Mouse (Mus musculus) stomach, postnatal 0 days (tissue): ENCODE results near the gene Gal3st3. TPM values are rescaled to one million over a fixed set of nuclear protein-coding genes. Genes with fewer than 3 reads are reported as not detected.

Experiments
- ATAC-seq: fragments of 200-750 bp; cut with Nextera tagmentation; 2 replicates; pipeline ENCODE4 v1.8.0; 2017; ENCODE audit not compliant: low FRiP score, low TSS enrichment
- DNase-seq: peaks from one replicate; pipeline ENCODE4 v3.0.0-alpha.2; 2016; ENCODE audit warnings: low spot score
- H3K27ac ChIP-seq: fragments of 300-500 bp; sonication (generic); replicated peaks from 2 replicates; pipeline ENCODE4 v1.5.1; 2014; ENCODE audit warnings: mild to moderate bottlenecking, control low read depth
- H3K27me3 ChIP-seq: fragments of 300-500 bp; sonication (generic); 2 replicates; pipeline ENCODE4 v1.6.1; 2014; ENCODE audit warnings: low read length; ENCODE audit not compliant: control insufficient read depth, insufficient read depth
- H3K36me3 ChIP-seq: fragments of 300-500 bp; sonication (generic); 2 replicates; pipeline ENCODE4 v1.6.1; 2014; ENCODE audit warnings: low read length, mixed read lengths; ENCODE audit not compliant: control insufficient read depth, insufficient read depth
- H3K4me1 ChIP-seq: fragments of 300-500 bp; sonication (generic); replicated peaks from 2 replicates; pipeline ENCODE4 v1.6.1; 2014; ENCODE audit warnings: antibody characterized with exemption; ENCODE audit not compliant: control insufficient read depth, insufficient read depth
- H3K4me2 ChIP-seq: fragments of 300-500 bp; sonication (generic); replicated peaks from 2 replicates; pipeline ENCODE4 v1.6.1; 2014; ENCODE audit warnings: low read depth, mild to moderate bottlenecking, control low read depth, moderate library complexity
- H3K4me3 ChIP-seq: fragments of 300-500 bp; sonication (generic); 2 replicates; pipeline ENCODE4 v1.5.1; 2014; ENCODE audit warnings: low read depth, low read length, control low read depth
- H3K9ac ChIP-seq: fragments of 300-500 bp; sonication (generic); 2 replicates; pipeline ENCODE4 v1.6.1; 2014; ENCODE audit warnings: mild to moderate bottlenecking, low read length, control low read depth, mixed read lengths
- H3K9me3 ChIP-seq: fragments of 300-500 bp; sonication (generic); 2 replicates; pipeline ENCODE4 v1.6.1; 2016; ENCODE audit warnings: low read length; ENCODE audit not compliant: control insufficient read depth
- CTCF ChIP-seq: IDR thresholded peaks from 2 replicates; pipeline ENCODE4 v1.5.1; 2016; ENCODE audit warnings: antibody characterized with exemption, low read depth, mild to moderate bottlenecking, moderate library complexity
- EP300 ChIP-seq: optimal IDR thresholded peaks from 2 replicates; pipeline ENCODE3; 2016; ENCODE audit warnings: antibody characterized with exemption
- WGBS: fragments of 180-500 bp; shearing (Covaris S2); extraction: QIAGEN DNeasy Blood & Tissue Kit; methylation state at CpG from one replicate; pipeline ENCODE4 v1.1.7; 2014; 5-methylcytosine and 5-hydroxymethylcytosine counted together
- polyA plus RNA-seq: library from polyadenylated mRNA; unstranded; fragments of >200 nt; fragmentation: Nextera tagmentation; extraction: Ambion mirVana; gene quantifications from 2 replicates; pipeline ENCODE4 v1.2.1, GENCODE M21; 2015

Gene Gal3st3
- polyA plus RNA-seq: 0.51 and 0.53 TPM in 2 replicates

- 13% methylated on average over 32 of the region's 32 CpGs for WGBS
- peak within 1 kb of the TSS; percentile 53 for H3K9ac ChIP-seq
- H3K4me2 ChIP-seq: peak within 1 kb of the TSS; percentile 52
- H3K9me3 ChIP-seq: no peaks in the 10 kb centered on the region
- peak within 1 kb of the TSS; percentile 8 for H3K4me3 ChIP-seq
- TF ChIP-seq CTCF (no peak), EP300 (no peak)
- H3K27ac ChIP-seq: no peak within 1 kb of the TSS
- DNase-seq (no peak), ATAC-seq (no peak)
- no peaks in the 10 kb centered on the region for H3K36me3 ChIP-seq
- no peaks in the 10 kb centered on the region for H3K27me3 ChIP-seq
- no peaks in the 10 kb centered on the region for H3K4me1 ChIP-seq
Measured at GRCm38 (mm10) chr19:5297903-5298800, at the start of gene Gal3st3. Gene Gal3st3 (plus strand): TSS chr19:5298331.

DNA sequence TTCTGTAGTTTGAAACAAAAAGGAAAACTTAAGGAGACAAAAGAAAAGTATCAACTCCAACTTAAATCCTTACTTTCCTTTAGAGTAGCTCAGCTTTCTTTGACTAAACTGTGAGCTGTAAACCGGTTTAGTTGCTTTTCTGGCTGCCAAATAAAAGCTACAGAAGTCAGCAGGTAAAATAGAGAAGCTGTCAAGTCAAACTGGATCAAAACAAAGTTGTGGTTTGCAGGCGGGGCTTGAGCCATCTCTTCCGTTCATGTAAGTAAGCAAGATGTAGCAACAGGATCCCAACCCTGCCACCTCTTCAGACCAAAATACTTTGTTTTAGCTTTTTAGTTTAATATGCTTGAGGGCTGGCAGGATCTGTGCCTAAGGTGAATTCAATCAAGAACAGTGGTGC is 41.0 kb upstream of the Gal3st3 start:
- Histone ChIP-seq H3K4me2 (no peak overlapping the region), H3K36me3 (no peaks in the 10 kb centered on the region), H3K4me3 (no peak overlapping the region), H3K27me3 (no peaks in the 10 kb centered on the region), H3K9ac (no peak overlapping the region), H3K9me3 (no peaks in the 10 kb centered on the region), H3K27ac (no peak overlapping the region), H3K4me1 (no peaks in the 10 kb centered on the region)
- peak; percentile 29 for DNase-seq
- 22% methylated on average over 3 of the region's 3 CpGs for WGBS
- no peak for TF ChIP-seq CTCF
- TF ChIP-seq EP300: no peak
- 0 out of 2 replicates have a peak, but pooled peaks have one; percentile 40 for ATAC-seq

GRCm38 (mm10) chr19:5267015-5267414 is 31.1 kb upstream of the Gal3st3 start:
- 95% methylated on average over 5 of the region's 5 CpGs for WGBS
- Histone ChIP-seq H3K36me3 (no peaks in the 10 kb centered on the region), H3K9ac (no peak overlapping the region), H3K9me3 (no peaks in the 10 kb centered on the region), H3K27ac (no peak overlapping the region), H3K27me3 (no peaks in the 10 kb centered on the region), H3K4me1 (no peaks in the 10 kb centered on the region), H3K4me3 (no peak overlapping the region), H3K4me2 (no peak overlapping the region)
- TF ChIP-seq EP300: no peak
- no peak for TF ChIP-seq CTCF
- no peak for DNase-seq
- ATAC-seq: no peak

DNA sequence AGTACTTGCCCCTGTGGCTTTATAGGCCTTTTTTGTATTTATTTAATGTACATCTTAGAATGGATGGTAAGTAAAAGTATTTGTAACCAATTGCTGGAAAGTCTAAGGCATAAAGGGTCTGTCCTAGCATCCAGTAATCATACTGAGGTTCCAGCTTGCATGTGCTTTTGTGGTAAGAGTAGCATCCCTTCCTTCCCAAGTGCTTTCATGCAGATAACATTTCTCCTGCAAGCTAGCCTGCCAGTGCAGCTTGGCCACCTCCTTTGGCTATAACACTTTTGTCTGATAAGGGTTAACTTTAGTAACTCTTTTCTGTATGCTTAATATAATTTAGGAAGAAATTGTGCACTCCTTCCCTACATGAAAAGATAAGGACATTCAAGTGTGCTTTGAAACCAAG is 30.1 kb upstream of the Gal3st3 start:
- no peaks in the 10 kb centered on the region for H3K4me1 ChIP-seq
- ATAC-seq (no peak), DNase-seq (no peak)
- no peak overlapping the region for H3K4me3 ChIP-seq
- H3K9me3 ChIP-seq: no peaks in the 10 kb centered on the region
- no peaks in the 10 kb centered on the region for H3K36me3 ChIP-seq
- H3K27me3 ChIP-seq: no peaks in the 10 kb centered on the region
- H3K27ac ChIP-seq: no peak overlapping the region
- H3K4me2 ChIP-seq: no peak overlapping the region
- H3K9ac ChIP-seq: no peak overlapping the region
- TF ChIP-seq EP300: no peak
- no peak for TF ChIP-seq CTCF

DNA sequence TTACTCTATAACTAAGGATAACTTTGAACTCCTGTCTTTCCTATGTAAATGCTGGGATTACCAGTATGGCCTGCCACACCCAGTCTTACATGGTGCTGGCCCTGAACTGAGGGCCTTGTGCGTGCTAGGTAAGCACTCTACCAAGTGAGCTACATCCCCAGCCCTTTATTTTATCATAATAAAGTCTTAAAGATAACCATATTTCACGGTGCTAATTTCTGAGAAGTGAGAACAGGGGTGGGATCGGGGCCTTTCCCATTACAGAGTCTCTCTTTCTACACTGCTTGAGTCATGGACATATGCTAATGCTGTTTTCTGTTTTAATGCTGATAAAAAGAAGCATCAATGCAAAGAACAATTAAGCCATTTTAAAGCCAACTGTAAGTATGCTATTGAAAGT is 29.3 kb upstream of the Gal3st3 start:
- Histone ChIP-seq H3K4me1 (no peaks in the 10 kb centered on the region), H3K36me3 (no peaks in the 10 kb centered on the region; the same call in 1 of the 2 replicates), H3K9ac (no peak overlapping the region), H3K9me3 (no peaks in the 10 kb centered on the region), H3K27me3 (no peaks in the 10 kb centered on the region), H3K4me3 (no peak overlapping the region), H3K27ac (no peak overlapping the region), H3K4me2 (no peak overlapping the region)
- ATAC-seq (no peak), DNase-seq (no peak)
- TF ChIP-seq EP300: no peak
- no peak for TF ChIP-seq CTCF
- 80% methylated on average over 3 of the region's 3 CpGs for WGBS

DNA sequence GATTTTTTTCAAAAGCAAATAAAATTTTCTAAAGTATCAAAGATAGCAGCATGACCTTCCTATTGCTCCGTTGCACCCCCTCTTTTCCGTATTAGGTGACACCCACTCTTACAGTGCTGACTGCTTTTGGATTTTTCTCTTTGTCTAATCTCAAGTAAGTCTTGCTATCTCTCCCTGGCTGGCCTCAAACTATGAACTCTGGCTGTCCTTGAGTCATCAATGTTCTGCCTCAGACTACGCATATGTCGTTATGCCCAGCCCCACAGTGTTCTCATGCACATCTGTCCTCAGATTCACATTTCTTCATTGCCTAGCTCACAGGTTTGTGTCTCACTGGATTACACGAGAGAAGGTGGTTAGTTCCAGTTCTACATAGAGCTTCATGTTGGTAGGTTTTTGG is 28.7 kb upstream of the Gal3st3 start:
- H3K27me3 ChIP-seq: no peaks in the 10 kb centered on the region
- no peak overlapping the region for H3K4me3 ChIP-seq
- H3K9me3 ChIP-seq: no peaks in the 10 kb centered on the region
- ATAC-seq: no peak
- H3K4me2 ChIP-seq: no peak overlapping the region
- no peak for DNase-seq
- WGBS: 68% methylated on average over 5 of the region's 5 CpGs
- no peaks in the 10 kb centered on the region for H3K4me1 ChIP-seq
- TF ChIP-seq EP300 (no peak), CTCF (no peak)
- peaks cover 2% of the 10 kb centered on the region; the same call in 1 of the 2 replicates for H3K36me3 ChIP-seq
- no peak overlapping the region for H3K9ac ChIP-seq
- no peak overlapping the region for H3K27ac ChIP-seq
